Mouse (Mus musculus): ENCODE data around the gene Dlx2. TPM values are rescaled to one million over a fixed set of nuclear protein-coding genes. Genes with fewer than 3 reads are reported as not detected.

Dlx2 gene
- total RNA-seq, 2 experiments from 2014 or later: 4.7 to 6.9 TPM

DNA sequence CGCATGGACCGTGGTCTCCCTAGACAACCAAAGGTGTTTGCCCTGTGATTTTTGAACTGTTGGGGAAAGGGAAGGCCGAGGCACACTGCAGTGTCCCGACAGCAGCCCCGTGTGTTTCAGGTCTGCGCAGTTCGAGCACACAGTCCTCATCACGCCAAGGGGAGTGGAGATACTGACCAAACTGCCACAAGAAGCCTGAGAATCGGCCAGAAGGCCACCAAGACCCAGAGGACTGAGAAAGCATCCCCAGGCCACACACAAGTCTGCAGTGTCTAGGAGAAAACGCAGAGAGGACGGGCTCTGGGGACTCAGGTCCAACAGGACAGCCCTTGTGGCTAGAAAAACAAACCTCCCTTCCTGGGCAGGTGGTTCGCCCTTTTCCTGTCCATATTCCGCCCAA is 21.8 kb downstream of the Dlx2 start:
- intact Hi-C loops (cut with DNase I): no loop called here
- DNase-seq (ENCODE audit: low spot score in 2 of 2): no peak

DNA sequence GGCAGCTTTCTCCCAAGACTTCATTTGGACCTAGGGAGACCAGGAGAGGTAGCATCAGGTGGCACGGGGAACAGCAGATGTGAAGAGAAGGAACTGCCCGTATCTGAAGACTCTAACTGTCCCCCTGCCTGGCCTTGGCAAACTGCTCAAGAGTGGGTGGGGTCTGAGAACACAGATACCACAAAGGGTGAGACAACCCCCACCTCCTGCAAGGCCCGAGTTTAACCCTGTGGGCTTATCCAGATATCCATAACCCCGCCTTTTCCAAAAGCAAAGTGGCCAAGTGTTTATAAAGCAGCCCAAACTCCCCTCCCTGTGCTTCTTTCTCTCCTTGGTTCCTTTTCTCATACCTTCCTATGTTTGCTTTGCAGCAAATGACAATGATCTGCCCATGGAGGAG is 23.1 kb downstream of the Dlx2 start:
- no peak for DNase-seq (ENCODE audit: low spot score in 2 of 2)
- intact Hi-C loops (cut with DNase I): no loop called here

DNA sequence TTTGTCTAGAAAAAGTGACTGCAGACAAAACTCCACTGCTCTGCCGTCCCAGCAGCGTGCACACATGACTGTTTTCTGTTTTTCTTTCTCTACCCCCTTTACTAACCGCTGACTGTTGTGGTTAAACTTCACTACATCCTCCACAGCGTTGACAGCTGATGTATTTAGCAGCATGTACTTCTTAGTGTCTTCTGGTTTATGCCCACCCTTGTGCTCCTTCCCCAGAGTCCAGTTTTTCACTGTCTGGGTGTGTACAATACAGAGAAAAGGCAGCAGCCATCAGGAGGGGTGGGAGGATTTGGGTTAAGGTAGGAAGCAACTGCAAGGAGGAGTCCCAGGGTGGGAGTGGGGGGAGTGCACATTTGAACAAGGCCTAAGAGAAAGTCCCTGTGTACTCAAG is 23.7 kb downstream of the Dlx2 start:
- intact Hi-C loops (cut with DNase I): no loop called here
- no peak for DNase-seq (ENCODE audit: low spot score in 2 of 2)

DNA sequence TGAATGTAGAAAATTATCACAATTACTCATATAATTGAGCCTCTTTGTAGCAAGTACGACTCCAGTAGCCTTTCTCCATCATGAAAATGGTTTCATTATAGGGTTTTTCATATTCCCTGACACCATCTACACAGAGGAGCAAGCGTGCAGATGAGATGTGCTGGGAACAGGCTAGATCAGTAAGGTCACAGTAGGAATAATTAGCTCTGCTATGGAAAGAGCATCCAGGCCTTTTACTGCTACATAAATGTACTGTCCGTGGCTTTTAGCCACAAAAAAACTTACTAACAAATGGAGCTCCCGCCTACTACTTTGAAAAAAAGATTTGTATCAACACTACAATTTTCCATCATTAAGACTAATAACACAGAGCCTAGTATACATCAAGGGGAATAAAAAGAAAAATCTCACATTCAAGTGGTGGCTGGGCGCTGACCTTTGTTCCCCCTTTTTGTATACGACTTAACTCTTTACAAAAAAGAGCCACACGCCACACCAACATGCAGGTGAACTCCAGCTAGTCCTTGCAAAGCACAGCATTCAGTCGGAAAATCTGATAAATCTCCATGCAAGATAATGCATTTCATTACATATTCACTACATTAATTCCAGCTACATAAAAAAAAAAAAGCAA is 29.0 kb downstream of the Dlx2 start:
- DNase-seq (ENCODE audit: low spot score in 2 of 2): no peak
- intact Hi-C loops (cut with DNase I): no loop called here

DNA sequence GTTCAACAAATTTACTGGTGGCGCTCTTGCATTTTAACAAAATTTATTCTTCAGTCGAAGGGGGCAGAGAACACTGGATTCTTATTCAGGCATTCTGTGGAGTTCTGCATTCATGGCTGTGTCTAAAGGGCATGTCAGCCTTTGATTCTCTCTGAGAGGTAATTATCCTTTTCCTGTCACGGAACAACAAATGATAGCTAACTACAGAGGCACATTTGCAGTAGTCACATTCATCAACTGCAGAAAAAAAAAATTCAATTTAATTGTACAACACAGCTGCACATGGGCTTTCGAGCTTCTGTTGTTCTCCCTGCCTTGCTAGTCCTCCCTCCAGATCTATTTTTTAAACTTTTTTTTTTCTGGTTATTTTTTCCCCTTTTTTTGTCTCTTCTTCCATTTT is 29.6 kb downstream of the Dlx2 start:
- intact Hi-C loops (cut with DNase I): no loop called here
- DNase-seq (ENCODE audit: low spot score in 2 of 2): no peak

DNA sequence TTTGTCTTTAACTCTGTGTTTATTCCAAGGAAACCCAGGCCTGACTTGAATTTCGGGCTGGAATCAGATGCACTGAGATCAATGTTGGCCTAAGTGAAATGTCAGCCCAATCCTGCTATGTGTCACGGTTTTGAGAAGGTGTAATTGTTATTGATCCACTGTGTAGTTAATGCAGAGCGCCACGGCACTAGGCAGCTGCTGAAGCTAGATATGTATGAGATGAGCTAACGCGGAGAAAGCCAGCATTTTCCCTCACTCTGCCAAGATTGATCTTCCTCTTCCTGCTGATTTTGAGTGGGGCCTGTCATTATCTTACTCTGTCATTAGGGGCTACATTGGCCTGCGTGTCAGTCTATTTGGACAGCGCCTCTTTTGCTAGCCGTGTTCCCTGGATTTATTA is 34.2 kb downstream of the Dlx2 start:
- no peak for DNase-seq (ENCODE audit: low spot score in 2 of 2)
- intact Hi-C loops (cut with DNase I): no loop called here

DNA sequence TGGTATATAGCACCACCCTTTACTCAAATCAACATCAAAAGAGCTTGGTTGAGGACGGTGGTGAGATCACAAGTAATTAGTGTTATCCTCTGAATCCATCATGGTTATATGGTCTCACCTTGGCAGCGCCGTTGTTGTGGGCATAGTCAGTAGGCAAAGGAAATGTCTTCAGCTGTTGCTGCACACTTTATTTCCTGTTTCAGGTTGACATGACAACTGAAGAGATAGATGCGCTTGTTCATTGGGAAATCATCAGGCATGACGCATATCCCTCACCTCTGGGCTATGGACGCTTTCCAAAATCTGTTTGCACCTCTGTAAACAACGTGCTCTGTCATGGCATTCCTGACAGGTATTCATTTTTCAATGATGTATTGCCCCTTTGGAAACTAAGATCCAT is 35.3 kb downstream of the Dlx2 start:
- intact Hi-C loops (cut with DNase I): no loop called here
- DNase-seq (ENCODE audit: low spot score in 2 of 2): no peak

DNA sequence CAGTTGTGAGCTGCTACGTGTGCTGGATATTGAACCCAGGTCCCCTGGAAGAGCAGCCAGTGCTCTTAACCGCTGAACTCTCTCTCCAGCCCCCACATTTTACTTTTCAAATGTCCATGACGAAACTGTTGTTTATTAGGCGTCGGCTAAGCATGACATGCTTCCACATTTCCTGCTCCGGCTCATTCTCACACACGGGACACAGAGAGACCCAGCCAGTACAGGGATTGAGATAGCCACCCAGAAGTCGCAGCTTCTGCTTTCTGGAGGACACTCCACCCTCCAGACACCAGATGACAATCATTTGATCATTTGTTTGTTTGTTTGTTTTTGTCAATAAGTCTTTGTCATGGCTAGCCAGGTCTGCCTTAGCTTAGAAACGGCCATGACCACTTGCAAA is 41.7 kb downstream of the Dlx2 start:
- no peak for DNase-seq (ENCODE audit: low spot score in 2 of 2)
- intact Hi-C loops (cut with DNase I): no loop called here

DNA sequence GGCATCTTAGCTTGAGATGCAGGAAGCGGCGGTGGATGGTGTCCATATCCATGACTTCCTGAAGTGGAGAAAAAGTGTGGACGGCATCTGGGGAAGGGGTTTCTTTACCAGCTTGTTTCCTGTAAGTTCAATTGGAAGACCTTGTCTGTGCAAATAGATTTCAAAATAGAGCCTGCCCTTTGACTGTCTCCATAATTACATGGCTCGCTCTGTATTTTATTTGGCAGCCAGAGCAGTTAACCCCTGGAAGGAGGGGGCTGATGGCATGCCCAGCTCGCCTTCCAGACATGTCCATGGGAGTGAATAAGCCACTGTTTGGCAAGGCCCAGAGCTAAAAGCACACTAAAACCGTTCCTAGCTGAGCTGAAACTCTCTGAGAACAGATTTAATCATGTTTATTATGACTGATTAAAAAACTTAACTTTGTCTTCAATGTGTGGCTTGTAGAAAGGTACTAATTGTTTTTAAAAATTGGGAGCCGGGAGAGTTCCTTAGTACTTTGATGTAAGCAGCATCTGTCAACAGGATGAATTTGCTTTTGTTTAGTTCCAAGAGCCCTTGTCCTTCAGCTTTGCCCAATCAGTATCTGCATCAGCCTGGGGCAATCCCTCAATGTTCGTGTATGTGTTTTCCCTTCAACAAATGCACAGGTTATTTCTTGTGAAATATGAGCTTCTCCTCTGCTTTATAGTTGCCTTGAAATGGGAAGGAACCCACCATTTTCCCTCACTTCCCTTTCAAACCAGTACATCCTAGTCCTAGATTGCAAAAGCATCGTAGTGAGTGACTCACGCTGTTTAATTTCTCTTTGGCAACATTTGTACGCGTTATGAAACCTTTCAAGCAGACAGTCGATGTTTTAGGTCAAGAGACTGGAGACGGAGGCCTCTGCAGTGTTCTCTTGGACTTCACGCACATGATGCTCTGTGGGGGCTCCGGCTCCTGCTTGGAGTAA is 47.0 kb downstream of the Dlx2 start:
- intact Hi-C loops (cut with DNase I): no loop called here
- DNase-seq (ENCODE audit: low spot score in 2 of 2): no peak

DNA sequence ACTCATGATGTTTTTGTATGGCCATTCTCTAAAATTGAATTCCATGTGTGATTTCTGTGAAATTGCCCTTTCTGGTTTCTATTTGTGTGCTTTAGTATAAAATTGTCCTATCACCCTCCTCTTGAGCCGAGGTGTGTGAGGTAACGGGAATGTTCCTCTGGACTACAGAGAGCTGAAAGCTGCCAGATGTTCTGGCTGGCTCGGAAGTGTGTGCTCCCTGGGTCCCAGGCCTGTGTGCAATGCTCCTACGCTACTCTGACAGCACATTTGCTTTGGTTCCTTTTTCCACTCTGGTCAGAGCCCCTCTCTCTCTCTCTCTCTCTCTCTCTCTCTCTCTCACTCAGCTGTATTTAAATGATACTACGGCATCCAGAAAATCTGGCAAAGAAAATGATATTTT is 49.4 kb downstream of the Dlx2 start:
- DNase-seq (ENCODE audit: low spot score in 2 of 2): no peak
- intact Hi-C loops (cut with DNase I): no loop called here

DNA sequence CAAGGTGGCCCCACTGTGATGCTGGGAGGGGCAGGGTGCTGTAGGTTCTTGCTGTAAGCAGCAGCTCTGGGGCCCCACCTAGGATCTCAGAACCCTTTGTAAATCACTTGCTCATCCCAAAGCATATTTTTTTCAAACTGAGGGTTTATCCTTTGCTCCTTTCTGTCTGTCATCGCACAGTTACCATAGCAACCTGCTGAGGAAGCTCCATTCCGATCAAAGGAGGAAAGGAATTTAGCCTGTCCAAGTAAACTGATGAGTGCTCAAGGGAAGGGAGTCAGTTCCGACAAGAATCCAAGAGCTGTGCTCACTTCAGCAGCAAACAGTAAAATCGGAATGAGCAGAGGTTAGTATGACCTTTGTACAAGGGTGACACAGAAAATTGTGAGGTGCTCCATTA is 51.6 kb downstream of the Dlx2 start:
- DNase-seq (ENCODE audit: low spot score in 2 of 2): no peak
- intact Hi-C loops (cut with DNase I): no loop called here

DNA sequence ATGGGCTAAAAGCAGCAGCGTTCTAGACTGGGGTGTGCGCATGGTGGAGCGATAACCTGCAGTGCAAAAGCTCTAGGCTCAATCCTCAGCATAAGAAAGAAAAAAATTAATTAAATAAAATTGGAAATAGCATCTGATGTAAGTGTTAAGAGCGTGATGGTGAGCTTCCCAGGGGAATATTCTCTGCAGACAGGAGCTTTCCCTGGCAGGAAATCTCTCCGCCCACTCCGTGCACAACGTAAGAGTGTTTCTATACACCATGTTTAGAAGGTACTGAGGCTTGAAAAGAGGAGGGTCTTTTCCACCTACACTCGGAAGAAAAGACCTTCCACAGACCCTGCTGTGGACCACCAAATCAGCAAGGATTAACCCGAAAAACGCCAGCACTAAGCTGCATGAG is 52.1 kb downstream of the Dlx2 start:
- DNase-seq (ENCODE audit: low spot score in 2 of 2): peak; percentile 35 to 54
- intact Hi-C loops (cut with DNase I): no loop called here

Other genes with a start within 250 kb of the Dlx2 start
- gene Slc25a12, start 179.0 kb downstream of the Dlx2 start, total RNA-seq (2021): 100 to 1,000 TPM; 163 to 173 TPM
- gene Hat1, start 157.8 kb downstream of the Dlx2 start, total RNA-seq (2021): 10 to 100 TPM; 15.6 to 19.1 TPM
- 10 to 100 TPM; 14.4 to 14.6 TPM for gene Metap1d, start 93.5 kb downstream of the Dlx2 start, total RNA-seq (2021)
- gene Dlx1, start 18.6 kb downstream of the Dlx2 start, total RNA-seq (2021): 10 to 100 TPM; 20.7 to 24.2 TPM
- 10 to 100 TPM; 27.1 to 29.7 TPM for gene Itga6, start 198.9 kb upstream of the Dlx2 start, total RNA-seq (2021)

Data from left cerebral cortex, postnatal 14 days (tissue).